Mouse (Mus musculus) intestine, postnatal 0 days (tissue): ENCODE results near the gene Nxph3. TPM values are rescaled to one million over a fixed set of nuclear protein-coding genes. Genes with fewer than 3 reads are reported as not detected.
A peak's percentile ranks its signal among the peaks of the same experiment; 100 is the strongest.

Experiments
- ATAC-seq: fragments of 200-750 bp; cut with Nextera tagmentation; 2 replicates; pipeline ENCODE4 v1.8.0; 2017; ENCODE audit warnings: mild to moderate bottlenecking, moderate TSS enrichment, moderate library complexity
- H3K27ac ChIP-seq: fragments of 300-500 bp; sonication (generic); 2 replicates; pipeline ENCODE4 v1.5.1; 2014; ENCODE audit warnings: mild to moderate bottlenecking, low read depth, low read length, moderate library complexity
- H3K27me3 ChIP-seq: fragments of 300-500 bp; sonication (generic); replicated peaks from 2 replicates; pipeline ENCODE4 v1.6.1; 2014; ENCODE audit warnings: low read length, mixed read lengths; ENCODE audit not compliant: control insufficient read depth, insufficient read depth
- H3K36me3 ChIP-seq: fragments of 300-500 bp; sonication (generic); 2 replicates; pipeline ENCODE4 v1.6.1; 2014; ENCODE audit warnings: mild to moderate bottlenecking, moderate library complexity; ENCODE audit not compliant: control insufficient read depth, insufficient read depth
- H3K4me1 ChIP-seq: fragments of 300-500 bp; sonication (generic); replicated peaks from 2 replicates; pipeline ENCODE4 v1.6.1; 2014; ENCODE audit warnings: antibody characterized with exemption, low read length, mixed read lengths; ENCODE audit not compliant: control insufficient read depth, insufficient read depth
- H3K4me2 ChIP-seq: fragments of 300-500 bp; sonication (generic); replicated peaks from 2 replicates; pipeline ENCODE4 v1.6.1; 2014; ENCODE audit warnings: low read depth, mild to moderate bottlenecking, moderate library complexity
- H3K4me3 ChIP-seq: fragments of 300-500 bp; sonication (generic); 2 replicates; pipeline ENCODE4 v1.5.1; 2014; ENCODE audit warnings: low read depth, low read length
- H3K9ac ChIP-seq: fragments of 300-500 bp; sonication (generic); 2 replicates; pipeline ENCODE4 v1.6.1; 2014; ENCODE audit warnings: mild to moderate bottlenecking, low read depth, low read length
- H3K9me3 ChIP-seq: fragments of 300-500 bp; sonication (generic); 2 replicates; pipeline ENCODE4 v1.6.1; 2016; ENCODE audit warnings: mixed run types; ENCODE audit not compliant: control insufficient read depth
- CTCF ChIP-seq: sonication (generic); IDR thresholded peaks from 2 replicates; pipeline ENCODE4 v1.5.1; 2016; ENCODE audit warnings: low read depth, mild to moderate bottlenecking, control low read depth, antibody characterized with exemption, moderate library complexity
- WGBS: fragments of 180-500 bp; shearing (Covaris S2); extraction: QIAGEN DNeasy Blood & Tissue Kit; methylation state at CpG from one replicate; pipeline ENCODE4 v1.1.7; 2014; 5-methylcytosine and 5-hydroxymethylcytosine counted together
- polyA plus RNA-seq: library from polyadenylated mRNA; unstranded; fragments of >200 nt; fragmentation: Nextera tagmentation; extraction: Ambion mirVana; gene quantifications from 2 replicates; pipeline ENCODE4 v1.2.1, GENCODE M21; 2015

The Nxph3 gene
- polyA plus RNA-seq, 1 experiment from 2014 or later, result 0.43 TPM

- no peak for ATAC-seq
- Histone ChIP-seq H3K4me3 (no peak overlapping the region), H3K27ac (no peak overlapping the region), H3K4me2 (no peak overlapping the region), H3K9ac (no peak overlapping the region), H3K27me3 (no peaks in the 10 kb centered on the region), H3K9me3 (no peaks in the 10 kb centered on the region), H3K36me3 (no peaks in the 10 kb centered on the region), H3K4me1 (no peaks in the 10 kb centered on the region)
- no peak for TF ChIP-seq CTCF
- 55% methylated on average over 8 of the region's 8 CpGs for WGBS
Measured at GRCm38 (mm10) chr11:95555279-95555678, 40.9 kb upstream of the Nxph3 start.

DNA sequence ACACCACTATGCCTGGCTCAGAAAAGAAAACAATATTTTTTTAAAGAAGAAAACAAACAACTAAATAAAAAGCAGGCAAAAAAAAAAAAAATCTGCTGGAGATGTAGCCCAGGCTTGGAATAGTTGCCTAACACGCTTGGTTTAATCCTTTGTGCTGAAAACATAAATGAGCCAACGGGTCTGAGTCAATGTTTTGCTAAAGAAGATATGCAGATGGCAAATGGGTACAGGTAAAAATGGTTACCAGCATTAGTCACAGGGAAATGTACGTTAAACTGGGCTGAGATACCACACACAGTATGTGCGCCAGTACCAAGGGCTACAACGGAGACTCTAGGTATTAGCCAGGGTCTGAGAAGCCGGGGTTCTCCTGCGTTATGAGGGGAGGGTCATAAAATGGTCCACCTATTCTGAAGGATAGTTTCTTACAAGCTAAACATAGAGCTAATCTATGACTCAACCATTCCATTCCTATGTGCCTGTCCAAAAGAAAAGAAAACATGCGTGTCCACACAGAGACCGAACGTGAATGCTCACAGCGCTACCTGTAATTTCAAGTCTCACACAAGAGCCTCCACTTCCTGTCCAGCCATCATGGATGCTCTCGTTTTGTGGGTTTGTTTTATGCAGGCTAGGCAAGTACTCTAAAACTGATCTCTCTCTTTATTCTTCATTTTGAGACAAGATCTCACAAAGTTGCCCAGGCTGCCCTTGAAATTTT is 36.1 kb upstream of the Nxph3 start:
- no peak for TF ChIP-seq CTCF
- H3K4me1 ChIP-seq, result no peaks in the 10 kb centered on the region
- ATAC-seq, result no peak
- WGBS, result 87% methylated on average over 12 of the region's 12 CpGs
- H3K27ac ChIP-seq, result no peak overlapping the region
- no peaks in the 10 kb centered on the region for H3K27me3 ChIP-seq
- no peak overlapping the region for H3K4me2 ChIP-seq
- no peak overlapping the region for H3K4me3 ChIP-seq
- no peaks in the 10 kb centered on the region for H3K36me3 ChIP-seq
- H3K9me3 ChIP-seq, result no peaks in the 10 kb centered on the region
- H3K9ac ChIP-seq, result no peak overlapping the region

DNA sequence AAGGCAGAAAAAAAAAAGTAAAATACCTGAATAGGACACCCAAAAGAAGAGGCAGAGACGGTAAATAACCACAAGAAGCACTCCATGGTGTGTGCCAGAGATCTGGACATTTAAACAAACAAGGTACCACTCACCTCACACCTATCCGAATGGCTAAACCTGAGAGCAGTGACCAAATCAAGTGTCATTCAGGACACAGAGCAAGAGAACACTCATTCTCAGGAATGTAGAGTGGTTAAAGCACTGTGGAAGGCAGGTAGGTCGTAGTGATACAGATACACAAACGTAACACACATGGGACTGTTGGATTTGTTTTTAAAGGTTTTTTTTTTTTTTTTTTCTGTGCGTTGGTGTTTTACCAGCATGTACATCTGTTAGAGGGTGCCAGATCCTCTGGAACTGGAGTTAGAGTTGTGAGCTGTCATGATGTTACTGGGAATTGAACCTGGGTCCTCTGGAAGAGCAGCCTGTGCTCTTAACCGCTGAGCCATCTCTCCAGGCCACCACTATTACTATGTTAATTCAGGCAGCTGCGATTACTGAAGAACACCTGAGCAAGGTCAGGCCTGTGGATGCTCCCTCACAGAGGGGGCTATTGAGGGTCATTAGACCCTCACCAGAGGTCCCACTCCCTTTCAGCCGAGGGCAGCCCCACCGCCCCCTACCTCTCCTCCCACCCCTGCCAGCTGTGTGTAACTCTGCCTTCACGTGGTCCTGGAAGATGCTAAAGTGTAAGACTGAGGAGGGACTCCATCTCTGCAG is 31.8 kb upstream of the Nxph3 start:
- Histone ChIP-seq H3K27ac (no peak overlapping the region), H3K9me3 (no peaks in the 10 kb centered on the region), H3K4me3 (no peak overlapping the region), H3K4me1 (no peaks in the 10 kb centered on the region), H3K9ac (no peak overlapping the region), H3K27me3 (no peaks in the 10 kb centered on the region), H3K36me3 (no peaks in the 10 kb centered on the region), H3K4me2 (no peak overlapping the region)
- 77% methylated on average over 10 of the region's 10 CpGs for WGBS
- no peak for ATAC-seq
- no peak for TF ChIP-seq CTCF

DNA sequence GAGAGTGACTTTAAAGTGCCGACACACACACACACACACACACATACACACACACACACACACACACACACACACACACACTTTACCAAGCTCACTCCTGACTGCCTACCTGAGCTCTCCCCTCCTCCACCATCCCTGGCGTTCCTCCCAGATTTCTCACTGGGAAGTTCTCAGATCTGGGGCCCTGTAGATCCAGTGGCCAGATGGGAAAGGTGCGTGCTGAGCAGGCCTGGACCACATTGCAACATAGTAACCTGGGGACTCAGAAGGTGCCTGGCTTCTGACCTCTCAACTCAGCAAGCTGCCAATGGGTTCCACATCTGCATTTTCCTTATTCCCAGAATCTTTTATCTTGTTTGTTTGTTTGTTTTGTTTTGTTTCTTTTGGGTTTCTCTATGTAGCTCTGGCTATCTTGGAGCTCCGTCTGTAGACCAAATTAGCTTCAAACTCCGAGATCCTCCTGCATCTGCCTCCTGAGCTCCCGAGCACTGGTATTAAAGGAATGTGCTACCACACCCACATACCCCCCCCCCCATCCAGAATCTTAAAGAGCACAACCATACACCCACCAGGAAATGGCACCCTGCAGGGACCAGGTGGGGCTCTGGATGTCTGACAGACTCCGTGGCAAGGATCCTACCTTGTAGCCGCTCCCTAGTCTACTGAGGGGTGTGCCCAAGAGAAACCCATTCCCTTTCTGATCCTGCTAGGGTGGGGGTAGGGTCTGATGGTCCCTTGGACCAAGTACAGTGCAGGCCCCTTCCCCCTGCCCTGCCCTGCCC is 30.4 kb upstream of the Nxph3 start:
- Histone ChIP-seq H3K4me3 (no peak overlapping the region), H3K4me1 (no peaks in the 10 kb centered on the region), H3K9me3 (no peaks in the 10 kb centered on the region), H3K36me3 (no peaks in the 10 kb centered on the region), H3K4me2 (no peak overlapping the region), H3K9ac (no peak overlapping the region), H3K27me3 (no peaks in the 10 kb centered on the region), H3K27ac (no peak overlapping the region)
- no peak for ATAC-seq
- WGBS, result 75% methylated on average over 8 of the region's 8 CpGs
- TF ChIP-seq CTCF, result no peak

GRCm38 (mm10) chr11:95540637-95541385 is 26.4 kb upstream of the Nxph3 start:
- H3K4me2 ChIP-seq, result peak overlapping the region; percentile 43
- 16% methylated on average over 18 of the region's 18 CpGs for WGBS
- 0 out of 2 replicates have a peak overlapping the region, but pooled peaks have one; percentile 17 for H3K4me3 ChIP-seq
- no peaks in the 10 kb centered on the region for H3K9me3 ChIP-seq
- no peak overlapping the region for H3K9ac ChIP-seq
- no peak overlapping the region for H3K27ac ChIP-seq
- H3K27me3 ChIP-seq, result no peaks in the 10 kb centered on the region
- no peaks in the 10 kb centered on the region for H3K36me3 ChIP-seq
- H3K4me1 ChIP-seq, result no peaks in the 10 kb centered on the region
- no peak for TF ChIP-seq CTCF
- ATAC-seq, result peak; percentile 33; the same call in 1 of the 2 replicates
